Comparison of ENCODE assay signal across 1 mouse cellular context in the genomic region with DNA sequence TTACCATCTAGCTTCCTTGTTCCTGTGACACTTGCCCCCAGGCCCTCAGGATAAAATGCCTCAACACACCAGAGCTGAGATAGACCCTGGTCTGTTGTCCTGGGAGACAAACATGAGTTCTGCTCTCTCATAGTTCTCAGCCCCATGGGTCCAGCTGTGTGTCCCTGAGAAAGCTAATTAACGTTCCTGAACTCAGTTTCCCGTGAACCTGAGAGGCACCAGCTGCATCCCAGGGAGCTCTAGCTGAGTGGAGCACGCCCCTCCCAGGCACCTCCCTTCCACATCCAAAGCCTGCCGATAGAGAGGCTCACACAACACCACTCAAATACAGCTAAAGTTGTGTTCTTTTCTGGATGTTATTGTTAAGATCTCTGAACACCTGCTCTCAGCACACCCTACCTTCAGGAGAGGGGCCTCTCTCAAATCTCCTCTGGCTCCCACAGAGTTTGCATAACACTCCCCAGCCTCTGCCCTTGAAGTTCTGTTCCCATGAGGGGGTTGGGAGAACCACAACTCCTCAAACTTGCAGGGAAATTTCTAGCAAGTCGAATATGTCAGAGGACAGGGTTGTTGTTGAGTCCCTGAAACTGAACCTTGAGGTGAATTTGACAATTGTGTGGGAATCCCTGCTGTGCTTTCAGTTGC.
A peak's percentile ranks its signal among the peaks of the same experiment; 100 is the strongest.
TF ChIP-seq lines count a peak whose summit lies in the region.

No protein-coding gene starts in this region.

TF ChIP-seq in CH12.LX, 34 proteins besides CTCF, POLR2A, EP300 and RAD21 (continued from another document):
- TF ChIP-seq NELFE (IDR thresholded peaks at IDR 0.05; ENCODE audit: low read depth, low read length) (no peak), USF2 (conservative IDR thresholded peaks at IDR 0.05; ENCODE audit: low read depth, low read length) (no peak), TBP (conservative IDR thresholded peaks at IDR 0.05; ENCODE audit: low read depth, low read length) (no peak), JUND (conservative IDR thresholded peaks at IDR 0.05; ENCODE audit: low read depth, low read length) (no peak), SMC3 (IDR thresholded peaks at IDR 0.05; ENCODE audit: low read depth, low read length) (0 out of 2 replicates have a peak, but pooled peaks have one; percentile 1), E2F4 (IDR thresholded peaks at IDR 0.05; ENCODE audit: insufficient replicate concordance, low read depth, low read length) (no peak), GABPA (IDR thresholded peaks at IDR 0.05; ENCODE audit: insufficient replicate concordance, low read depth, low read length) (no peak), POLR2AphosphoS2 (IDR thresholded peaks at IDR 0.05; ENCODE audit: low read depth, low read length) (no peak), MAFK (IDR thresholded peaks at IDR 0.05; ENCODE audit: insufficient replicate concordance, low read length) (peak; percentile 73; the same call in 1 of the 2 replicates), BHLHE40 (IDR thresholded peaks at IDR 0.05; ENCODE audit: low read depth, low read length) (0 out of 2 replicates have a peak, but pooled peaks have one; percentile 39), MYC (IDR thresholded peaks at IDR 0.05; ENCODE audit: low read depth, low read length) (0 out of 2 replicates have a peak, but pooled peaks have one; percentile 29), TCF12 (IDR thresholded peaks at IDR 0.05; ENCODE audit: low read depth, low read length) (peak; percentile 83), ZMIZ1 (IDR thresholded peaks at IDR 0.05; ENCODE audit: low read depth, low read length) (no peak), KAT2A (IDR thresholded peaks at IDR 0.05; ENCODE audit: insufficient replicate concordance, low read length) (no peak), MAZ (IDR thresholded peaks at IDR 0.05; ENCODE audit: low read depth, low read length) (peak; percentile 68; the same call in 1 of the 2 replicates), HCFC1 (IDR thresholded peaks at IDR 0.05; ENCODE audit: low read depth, low read length) (no peak), ELF1 (IDR thresholded peaks at IDR 0.05; ENCODE audit: low read depth, low read length) (no peak)
